Mouse (Mus musculus): ENCODE results near the gene Slc38a9. TPM values are rescaled to one million over a fixed set of nuclear protein-coding genes. Genes with fewer than 3 reads are reported as not detected.

Slc38a9 gene
- total RNA-seq, 2 experiments from 2014 or later, result 227 to 281 TPM

GRCm38 (mm10) chr13:112742076-112742830 lies 81.7 kb downstream of the Slc38a9 start:
- no peak for ATAC-seq (replicated peaks; ENCODE audit: low FRiP score, poor library complexity, severe bottlenecking)

- ATAC-seq (replicated peaks; ENCODE audit: low FRiP score, poor library complexity, severe bottlenecking), result no peak
These were observed 83.1 kb downstream of the Slc38a9 start for GRCm38 (mm10) chr13:112743647-112744046.

GRCm38 (mm10) chr13:112744061-112744849 lies 83.7 kb downstream of the Slc38a9 start:
- no peak for ATAC-seq (replicated peaks; ENCODE audit: low FRiP score, poor library complexity, severe bottlenecking)

- peak; percentile 73 for ATAC-seq (replicated peaks; ENCODE audit: low FRiP score, poor library complexity, severe bottlenecking)
These were observed 85.6 kb downstream of the Slc38a9 start for GRCm38 (mm10) chr13:112745936-112746694.

- no peak for ATAC-seq (replicated peaks; ENCODE audit: low FRiP score, poor library complexity, severe bottlenecking)
These were observed 86.1 kb downstream of the Slc38a9 start for GRCm38 (mm10) chr13:112746695-112747055.

- peak; percentile 70 for ATAC-seq (replicated peaks; ENCODE audit: low FRiP score, poor library complexity, severe bottlenecking)
These were observed 87.4 kb downstream of the Slc38a9 start for GRCm38 (mm10) chr13:112747808-112748430.

GRCm38 (mm10) chr13:112748808-112749510 lies 88.4 kb downstream of the Slc38a9 start:
- no peak for ATAC-seq (replicated peaks; ENCODE audit: low FRiP score, poor library complexity, severe bottlenecking)

- ATAC-seq (replicated peaks; ENCODE audit: low FRiP score, poor library complexity, severe bottlenecking), result no peak
These were observed 89.3 kb downstream of the Slc38a9 start for GRCm38 (mm10) chr13:112749881-112750280.

- ATAC-seq (replicated peaks; ENCODE audit: low FRiP score, poor library complexity, severe bottlenecking), result peak; percentile 46
These were observed 91.1 kb downstream of the Slc38a9 start for GRCm38 (mm10) chr13:112751454-112752308.

- ATAC-seq (replicated peaks; ENCODE audit: low FRiP score, poor library complexity, severe bottlenecking), result no peak
These were observed 91.9 kb downstream of the Slc38a9 start for GRCm38 (mm10) chr13:112752309-112752975.

- no peak for ATAC-seq (replicated peaks; ENCODE audit: low FRiP score, poor library complexity, severe bottlenecking)
These were observed 93.0 kb downstream of the Slc38a9 start for GRCm38 (mm10) chr13:112753522-112753921.

GRCm38 (mm10) chr13:112754871-112755270 lies 94.3 kb downstream of the Slc38a9 start:
- ATAC-seq (replicated peaks; ENCODE audit: low FRiP score, poor library complexity, severe bottlenecking), result no peak

GRCm38 (mm10) chr13:112755507-112756010 lies 95.0 kb downstream of the Slc38a9 start:
- ATAC-seq (replicated peaks; ENCODE audit: low FRiP score, poor library complexity, severe bottlenecking), result no peak

GRCm38 (mm10) chr13:112757395-112757794 lies 96.8 kb downstream of the Slc38a9 start:
- no peak for ATAC-seq (replicated peaks; ENCODE audit: low FRiP score, poor library complexity, severe bottlenecking)

GRCm38 (mm10) chr13:112758546-112759090 lies 98.1 kb downstream of the Slc38a9 start:
- no peak for ATAC-seq (replicated peaks; ENCODE audit: low FRiP score, poor library complexity, severe bottlenecking)

GRCm38 (mm10) chr13:112759364-112759763 lies 98.8 kb downstream of the Slc38a9 start:
- no peak for ATAC-seq (replicated peaks; ENCODE audit: low FRiP score, poor library complexity, severe bottlenecking)

GRCm38 (mm10) chr13:112759777-112760537 lies 99.4 kb downstream of the Slc38a9 start:
- ATAC-seq (replicated peaks; ENCODE audit: low FRiP score, poor library complexity, severe bottlenecking), result no peak
